Mouse (Mus musculus) hindbrain, postnatal 0 days (tissue): Measurements from ENCODE around the gene Camkk2. TPM values are rescaled to one million over a fixed set of nuclear protein-coding genes. Genes with fewer than 3 reads are reported as not detected.

ENCODE experiments used
- ATAC-seq: fragments of 200-750 bp; cut with Nextera tagmentation; 2 replicates; pipeline ENCODE4 v1.8.0; 2017; ENCODE audit warnings: mild to moderate bottlenecking, moderate TSS enrichment, moderate library complexity
- DNase-seq: peaks from one replicate; pipeline ENCODE4 v3.0.0-alpha.2; 2015; ENCODE audit warnings: low spot score
- H3K27ac ChIP-seq: fragments of 300-500 bp; sonication (generic); 2 replicates; pipeline ENCODE4 v1.5.1; 2014; ENCODE audit warnings: mild to moderate bottlenecking
- H3K27me3 ChIP-seq: fragments of 300-500 bp; sonication (generic); 2 replicates; pipeline ENCODE4 v1.6.1; 2014; ENCODE audit warnings: low read length, mixed read lengths; ENCODE audit not compliant: insufficient read depth
- H3K36me3 ChIP-seq: fragments of 300-500 bp; sonication (generic); 2 replicates; pipeline ENCODE4 v1.6.1; 2014; ENCODE audit warnings: low read length, mixed read lengths; ENCODE audit not compliant: insufficient read depth
- H3K4me1 ChIP-seq: fragments of 300-500 bp; sonication (generic); 2 replicates; pipeline ENCODE4 v1.6.1; 2014; ENCODE audit warnings: antibody characterized with exemption, low read length, mixed read lengths; ENCODE audit not compliant: insufficient read depth
- H3K4me2 ChIP-seq: fragments of 300-500 bp; sonication (generic); 2 replicates; pipeline ENCODE4 v1.6.1; 2014; ENCODE audit warnings: low read depth, mild to moderate bottlenecking, low read length, moderate library complexity, mixed read lengths
- H3K4me3 ChIP-seq: fragments of 300-500 bp; sonication (generic); 2 replicates; pipeline ENCODE4 v1.5.1; 2014; ENCODE audit warnings: low read length
- H3K9ac ChIP-seq: fragments of 300-500 bp; sonication (generic); replicated peaks from 2 replicates; pipeline ENCODE4 v1.6.1; 2014; ENCODE audit warnings: mild to moderate bottlenecking, low read length, moderate library complexity, mixed read lengths
- H3K9me3 ChIP-seq: fragments of 300-500 bp; sonication (generic); 2 replicates; pipeline ENCODE4 v1.6.1; 2016; ENCODE audit warnings: low read length, mixed read lengths
- CTCF ChIP-seq: IDR thresholded peaks from 2 replicates; pipeline ENCODE4 v1.5.1; 2016; ENCODE audit warnings: antibody characterized with exemption, control low read depth, low read depth
- WGBS: fragments of 180-500 bp; shearing (Covaris S2); extraction: QIAGEN DNeasy Blood & Tissue Kit; methylation state at CpG from one replicate; pipeline ENCODE4 v1.1.7; 2014; 5-methylcytosine and 5-hydroxymethylcytosine counted together
- polyA plus RNA-seq: library from polyadenylated mRNA; unstranded; fragments of >200 nt; fragmentation: Nextera tagmentation; extraction: Ambion mirVana; gene quantifications from 2 replicates; pipeline ENCODE4 v1.2.1, GENCODE M21; 2015
- total RNA-seq: library from RNA; depleted of rRNA; stranded (reverse); fragments of >200 nt; gene quantifications from 2 replicates; pipeline ENCODE4 v1.2.3, GENCODE M21; 2014; rRNA removed

Camkk2 gene
- 82.0 and 112 TPM in 2 replicates for total RNA-seq
- polyA plus RNA-seq: 61.8 and 65.3 TPM in 2 replicates

DNA sequence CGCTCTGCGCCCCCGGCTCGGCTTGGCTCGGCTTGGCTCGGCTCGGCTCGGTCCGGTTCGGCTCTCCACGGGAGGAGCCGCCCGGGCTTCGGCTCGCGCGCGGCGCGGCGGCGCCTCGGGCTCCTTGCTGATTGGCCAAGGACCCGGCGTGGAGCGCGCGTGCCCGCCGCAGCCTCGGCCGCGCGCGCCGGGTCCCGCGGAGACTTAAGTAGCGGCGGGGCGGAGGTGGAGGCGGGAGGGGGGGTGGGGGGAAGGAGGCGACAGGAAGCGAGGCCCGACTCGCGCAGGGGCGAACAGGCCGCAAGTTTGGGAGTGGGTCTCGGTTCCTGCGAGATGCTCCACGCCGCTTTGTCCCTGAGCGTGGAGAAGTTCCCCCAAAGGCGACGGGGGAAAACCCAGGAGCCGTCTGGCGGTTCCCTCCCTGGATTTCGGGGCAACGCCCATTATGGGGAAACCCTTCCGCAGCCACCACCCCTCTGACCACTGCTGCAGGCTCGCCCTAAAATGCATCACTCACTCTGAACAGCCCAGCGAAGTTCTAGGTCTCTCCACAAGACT is at the start of gene Camkk2:
Gene Camkk2, minus strand, starts transcription at position 133 of the 558 bp plus-strand sequence.
- Histone ChIP-seq H3K36me3 (no peaks in the 10 kb centered on the region), H3K27me3 (no peaks in the 10 kb centered on the region), H3K9me3 (no peaks in the 10 kb centered on the region), H3K4me3 (peak within 1 kb of the TSS; percentile 60), H3K27ac (peak within 1 kb of the TSS; percentile 76), H3K9ac (peak within 1 kb of the TSS; percentile 91), H3K4me2 (peak within 1 kb of the TSS; percentile 84), H3K4me1 (no peaks in the 10 kb centered on the region)
- under 1% methylated on average over 52 of the region's 63 CpGs for WGBS
- peak; percentile 92 for ATAC-seq
- TF ChIP-seq CTCF: no peak
- peak; percentile 96 for DNase-seq

DNA sequence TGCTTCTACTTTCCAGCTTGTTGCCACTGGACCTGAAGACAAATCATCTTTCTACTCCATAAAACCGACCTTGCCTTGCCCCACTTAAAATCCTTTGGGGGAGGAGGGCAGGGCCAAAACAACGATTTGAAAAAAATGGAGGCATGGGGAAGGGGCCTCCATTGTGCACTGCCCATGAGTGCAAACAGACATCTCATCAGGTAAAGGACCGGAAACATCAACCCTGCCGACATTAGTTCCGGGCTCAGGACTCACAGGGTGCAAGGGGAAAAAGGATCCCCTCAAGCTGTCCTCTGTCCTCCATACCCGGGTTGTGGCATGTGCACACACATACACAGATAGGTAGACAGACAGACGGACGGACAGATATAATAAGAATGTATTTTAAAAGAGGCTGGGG is 45.9 kb upstream of the Camkk2 start:
- TF ChIP-seq CTCF: no peak
- H3K27ac ChIP-seq: no peak overlapping the region
- 83% methylated on average over 8 of the region's 8 CpGs for WGBS

DNA sequence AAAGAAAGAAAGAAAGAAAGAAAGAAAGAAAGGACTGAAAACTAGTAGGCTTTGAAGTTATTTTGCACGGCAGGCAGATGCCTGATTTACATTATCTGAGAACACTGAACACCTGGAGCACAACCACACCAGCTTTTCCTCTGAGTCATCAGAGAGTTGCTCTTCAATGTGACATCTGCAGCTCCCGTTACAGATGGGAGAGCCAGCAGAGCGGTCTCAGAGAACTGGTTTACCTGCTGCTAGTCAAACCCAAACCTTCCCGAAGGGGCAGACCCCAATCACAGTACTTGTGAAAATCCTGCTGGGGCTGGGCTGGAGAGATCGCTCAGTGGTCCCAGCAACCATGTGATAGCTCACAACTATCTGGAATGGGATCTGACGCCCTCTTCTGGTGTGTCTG is 45.2 kb upstream of the Camkk2 start:
- no peaks in the 10 kb centered on the region for H3K9me3 ChIP-seq
- no peak overlapping the region for H3K4me2 ChIP-seq
- no peak overlapping the region for H3K9ac ChIP-seq
- no peak for DNase-seq
- H3K27me3 ChIP-seq: no peaks in the 10 kb centered on the region
- H3K36me3 ChIP-seq: no peaks in the 10 kb centered on the region
- TF ChIP-seq CTCF: no peak
- no peaks in the 10 kb centered on the region for H3K4me1 ChIP-seq
- H3K4me3 ChIP-seq: no peak overlapping the region
- no peak overlapping the region for H3K27ac ChIP-seq
- ATAC-seq: no peak
- 73% methylated on average over 6 of the region's 6 CpGs for WGBS

More for the DNA sequence above, 45.9 kb upstream of the Camkk2 start:
- DNase-seq (no peak), ATAC-seq (no peak)
- H3K4me2 ChIP-seq: no peak overlapping the region
- H3K9me3 ChIP-seq: no peaks in the 10 kb centered on the region
- H3K9ac ChIP-seq: no peak overlapping the region
- H3K27me3 ChIP-seq: no peaks in the 10 kb centered on the region
- H3K36me3 ChIP-seq: no peaks in the 10 kb centered on the region
- H3K4me1 ChIP-seq: no peaks in the 10 kb centered on the region
- H3K4me3 ChIP-seq: no peak overlapping the region

DNA sequence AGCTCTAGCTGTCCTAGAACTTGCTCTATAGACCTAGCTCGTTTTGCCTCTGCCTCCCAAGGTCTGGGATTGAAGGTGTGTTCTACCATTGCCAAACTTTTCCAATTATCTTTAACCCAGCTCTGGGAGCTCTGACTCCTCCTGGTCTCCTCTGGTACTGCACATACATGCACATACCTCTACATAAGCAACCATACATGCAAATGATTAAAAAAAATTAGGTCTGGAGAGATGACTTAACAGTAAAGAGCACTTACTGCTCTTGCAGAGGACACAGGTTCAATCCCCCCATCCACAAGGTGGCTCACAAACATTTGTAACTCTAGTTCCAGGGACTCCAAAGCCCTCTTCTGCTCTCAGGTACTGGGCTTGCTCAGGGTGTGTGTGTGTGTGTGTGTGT is 44.8 kb upstream of the Camkk2 start:
- Histone ChIP-seq H3K9me3 (no peaks in the 10 kb centered on the region), H3K27me3 (no peaks in the 10 kb centered on the region), H3K4me3 (no peak overlapping the region), H3K4me1 (no peaks in the 10 kb centered on the region), H3K4me2 (no peak overlapping the region), H3K9ac (no peak overlapping the region), H3K36me3 (no peaks in the 10 kb centered on the region), H3K27ac (no peak overlapping the region)
- WGBS: 67% methylated on average over 1 of the region's 1 CpGs
- TF ChIP-seq CTCF: peak; percentile 31
- ATAC-seq: no peak
- DNase-seq: no peak

DNA sequence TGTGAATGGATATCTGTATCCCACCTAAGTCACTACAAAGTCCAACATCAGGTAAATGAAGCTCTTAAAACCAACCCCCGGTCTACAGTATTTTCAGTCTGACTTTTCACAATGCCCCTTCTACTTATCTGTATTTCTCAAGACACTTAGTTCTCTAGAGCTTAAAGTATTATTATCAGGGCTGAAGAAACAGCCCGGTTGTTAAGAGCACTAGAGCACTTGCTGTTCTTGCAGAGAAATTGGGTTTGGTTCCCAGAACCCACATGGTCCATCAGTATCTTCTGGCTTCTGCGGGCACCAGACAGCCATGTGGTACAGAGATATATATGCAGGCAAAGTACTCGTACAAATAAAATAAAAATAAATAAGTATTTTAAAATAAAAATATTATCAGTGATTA is 43.2 kb upstream of the Camkk2 start:
- no peak for DNase-seq
- 95% methylated on average over 4 of the region's 4 CpGs for WGBS

DNA sequence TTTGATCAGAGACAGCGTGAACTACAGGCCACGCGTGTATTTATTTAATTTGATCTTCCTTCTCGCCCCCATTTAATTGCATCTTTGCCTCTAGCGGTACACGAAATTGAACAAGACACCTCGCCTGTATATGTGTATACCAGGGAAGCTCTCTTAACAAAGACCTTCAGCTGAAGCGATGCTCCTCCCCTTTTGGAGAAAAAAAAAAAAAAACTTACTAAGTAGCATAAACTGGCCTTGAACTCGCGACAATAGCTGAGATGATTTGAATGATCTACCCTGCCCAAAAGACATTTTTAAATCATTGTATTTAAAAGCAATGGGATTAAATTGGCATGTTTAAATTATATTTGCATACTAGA is 42.3 kb upstream of the Camkk2 start:
- Histone ChIP-seq H3K4me3 (peak overlapping the region; percentile 56), H3K27ac (peak overlapping the region; percentile 87), H3K9ac (peak overlapping the region; percentile 69), H3K4me1 (no peaks in the 10 kb centered on the region), H3K4me2 (peak overlapping the region; percentile 60), H3K27me3 (no peaks in the 10 kb centered on the region), H3K36me3 (peaks cover 19% of the 10 kb centered on the region), H3K9me3 (no peaks in the 10 kb centered on the region)
- peak; percentile 67 for ATAC-seq
- 0% methylated on average over 10 of the region's 10 CpGs for WGBS
- no peak for DNase-seq
- TF ChIP-seq CTCF: no peak

More for the DNA sequence above, 43.2 kb upstream of the Camkk2 start:
- Histone ChIP-seq H3K9ac (no peak overlapping the region), H3K27me3 (no peaks in the 10 kb centered on the region), H3K27ac (no peak overlapping the region), H3K4me1 (no peaks in the 10 kb centered on the region), H3K4me3 (no peak overlapping the region), H3K4me2 (no peak overlapping the region), H3K36me3 (peaks cover 14% of the 10 kb centered on the region), H3K9me3 (no peaks in the 10 kb centered on the region)
- no peak for TF ChIP-seq CTCF
- ATAC-seq: no peak

DNA sequence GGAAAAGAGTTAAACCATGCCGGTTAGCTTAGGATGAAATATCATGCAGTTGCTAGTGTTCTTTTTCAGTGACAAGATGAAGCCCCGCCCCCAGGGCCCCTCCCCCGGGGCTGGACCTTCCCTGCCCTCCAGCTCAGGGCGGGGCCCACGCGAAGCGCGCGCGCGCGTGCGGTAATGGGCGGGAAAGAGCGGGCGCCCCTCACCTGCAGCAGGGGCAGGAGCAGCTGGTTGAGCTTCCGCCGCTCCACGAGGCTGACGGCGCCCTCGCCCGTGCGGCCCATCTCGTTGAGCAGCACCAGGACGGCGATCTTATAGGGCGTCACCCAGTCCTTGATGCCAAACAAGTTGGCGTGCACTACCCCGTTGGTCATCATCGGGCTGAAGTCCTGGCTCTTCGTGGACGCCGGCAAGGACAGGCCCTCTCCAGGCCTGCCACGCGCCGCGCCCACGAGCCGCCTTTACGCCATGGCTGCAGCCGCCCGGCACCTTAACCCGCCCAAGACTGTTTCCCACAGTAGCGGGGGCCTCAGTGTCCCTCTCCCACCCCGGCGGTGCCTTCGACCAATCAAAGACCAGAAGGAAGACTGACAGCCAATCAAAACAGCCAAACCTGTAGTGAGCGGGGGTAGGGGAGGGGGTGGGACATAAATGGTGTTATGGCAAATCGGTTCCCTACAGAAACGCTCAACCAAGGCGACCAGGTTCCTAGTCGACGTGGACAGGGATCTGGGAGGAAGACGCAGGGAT is 41.7 kb upstream of the Camkk2 start, which contains the start of gene Anapc5:
Gene Anapc5, minus strand, starts transcription at position 563 of the 747 bp plus-strand sequence.
- H3K27ac ChIP-seq: peak within 1 kb of the TSS; percentile 87
- TF ChIP-seq CTCF: peak; percentile 15; the same call in 1 of the 2 replicates
- H3K4me3 ChIP-seq: peak within 1 kb of the TSS; percentile 56
- H3K27me3 ChIP-seq: no peaks in the 10 kb centered on the region
- peak; percentile 97 for DNase-seq
- peak; percentile 100 for ATAC-seq
- H3K36me3 ChIP-seq: peaks cover 23% of the 10 kb centered on the region
- H3K9me3 ChIP-seq: no peaks in the 10 kb centered on the region
- H3K4me1 ChIP-seq: no peaks in the 10 kb centered on the region
- under 1% methylated on average over 55 of the region's 55 CpGs for WGBS
- H3K4me2 ChIP-seq: peak within 1 kb of the TSS; percentile 60
- H3K9ac ChIP-seq: peak within 1 kb of the TSS; percentile 69
